Mouse (Mus musculus): ENCODE measurements around the gene Taf10. TPM values are rescaled to one million over a fixed set of nuclear protein-coding genes. Genes with fewer than 3 reads are reported as not detected.
A peak's percentile ranks its signal among the peaks of the same experiment; 100 is the strongest.
"Not testable (repeated sequence)": the region's sequence is repeated elsewhere in the genome, so short reads cannot be mapped to it uniquely, and the experiment has no call there.

Gene Taf10
- polyA plus RNA-seq, 1 experiment from 2014 or later = 233 TPM

GRCm38 (mm10) chr7:105736264-105736901 is 7.8 kb downstream of the Taf10 start, which contains the start of gene Ilk:
Gene Ilk (plus strand): TSS chr7:105736592.
- peak within 1 kb of the TSS; percentile 93 for H3K4me2 ChIP-seq
- peak within 1 kb of the TSS; percentile 90 for H3K4me3 ChIP-seq
- H3K9ac ChIP-seq = peak within 1 kb of the TSS; percentile 96
- H3K27ac ChIP-seq = peak within 1 kb of the TSS; percentile 88
- peaks cover 58% of the 10 kb centered on the region for H3K36me3 ChIP-seq
- WGBS (ENCODE audit: insufficient replicate concordance) = 2% methylated on average over 61 of the region's 62 CpGs
- no peaks in the 10 kb centered on the region for H3K9me3 ChIP-seq (replicated peaks)
- no peaks in the 10 kb centered on the region for H3K27me3 ChIP-seq (replicated peaks)
- peaks cover 63% of the 10 kb centered on the region for H3K4me1 ChIP-seq
- ATAC-seq = peak; percentile 98

- H3K27me3 ChIP-seq (replicated peaks); ATAC-seq; H3K9me3 ChIP-seq (replicated peaks): not testable (repeated sequence)
- H3K36me3 ChIP-seq = peaks cover 58% of the 10 kb centered on the region
- peak overlapping the region; percentile 93 for H3K4me2 ChIP-seq
- peak overlapping the region; percentile 90 for H3K4me3 ChIP-seq
- H3K9ac ChIP-seq = peak overlapping the region; percentile 96
- peaks cover 59% of the 10 kb centered on the region for H3K4me1 ChIP-seq
- H3K27ac ChIP-seq = peak overlapping the region; percentile 88; the same call in 1 of the 2 replicates
- 36% methylated on average over 4 of the region's 4 CpGs for WGBS (ENCODE audit: insufficient replicate concordance)
Observed at GRCm38 (mm10) chr7:105735464-105735863, 8.7 kb downstream of the Taf10 start.

GRCm38 (mm10) chr7:105734826-105735225 is 9.3 kb downstream of the Taf10 start:
- no peak for ATAC-seq
- Histone ChIP-seq H3K27me3 (replicated peaks) (no peaks in the 10 kb centered on the region), H3K9me3 (replicated peaks) (no peaks in the 10 kb centered on the region), H3K4me1 (peaks cover 52% of the 10 kb centered on the region), H3K4me3 (0 out of 2 replicates have a peak overlapping the region, but pooled peaks have one; percentile 90), H3K36me3 (peaks cover 58% of the 10 kb centered on the region), H3K9ac (no peak overlapping the region), H3K27ac (peak overlapping the region; percentile 56), H3K4me2 (peak overlapping the region; percentile 93)
- 83% methylated on average over 8 of the region's 8 CpGs for WGBS (ENCODE audit: insufficient replicate concordance)

- 86% methylated on average over 11 of the region's 11 CpGs for WGBS (ENCODE audit: insufficient replicate concordance)
- H3K27me3 ChIP-seq (replicated peaks) = no peaks in the 10 kb centered on the region
- peaks cover 62% of the 10 kb centered on the region for H3K36me3 ChIP-seq
- no peaks in the 10 kb centered on the region for H3K9me3 ChIP-seq (replicated peaks)
- H3K9ac ChIP-seq = no peak overlapping the region
- peaks cover 42% of the 10 kb centered on the region for H3K4me1 ChIP-seq
- H3K4me3 ChIP-seq = no peak overlapping the region
- no peak overlapping the region for H3K27ac ChIP-seq
- H3K4me2 ChIP-seq = no peak overlapping the region
- ATAC-seq = no peak
Observed at GRCm38 (mm10) chr7:105733836-105734235, 10.3 kb downstream of the Taf10 start.

GRCm38 (mm10) chr7:105728701-105729428 is 15.3 kb downstream of the Taf10 start:
- no peak overlapping the region for H3K27ac ChIP-seq
- WGBS (ENCODE audit: insufficient replicate concordance) = 78% methylated on average over 6 of the region's 6 CpGs
- no peak overlapping the region for H3K4me3 ChIP-seq
- no peak overlapping the region for H3K4me2 ChIP-seq
- no peak overlapping the region for H3K9ac ChIP-seq
- H3K36me3 ChIP-seq = peaks cover 58% of the 10 kb centered on the region
- H3K9me3 ChIP-seq (replicated peaks) = no peaks in the 10 kb centered on the region
- H3K27me3 ChIP-seq (replicated peaks) = no peaks in the 10 kb centered on the region
- no peak for ATAC-seq
- peaks cover 7% of the 10 kb centered on the region; the same call in 1 of the 2 replicates for H3K4me1 ChIP-seq

GRCm38 (mm10) chr7:105726980-105727325 is 17.2 kb downstream of the Taf10 start:
- H3K36me3 ChIP-seq = peaks cover 39% of the 10 kb centered on the region
- no peak overlapping the region for H3K4me2 ChIP-seq
- H3K9ac ChIP-seq = no peak overlapping the region
- H3K27me3 ChIP-seq (replicated peaks) = no peaks in the 10 kb centered on the region
- H3K27ac ChIP-seq = no peak overlapping the region
- WGBS (ENCODE audit: insufficient replicate concordance) = 60% methylated on average over 4 of the region's 4 CpGs
- no peaks in the 10 kb centered on the region for H3K4me1 ChIP-seq
- H3K9me3 ChIP-seq (replicated peaks) = no peaks in the 10 kb centered on the region
- ATAC-seq = no peak
- H3K4me3 ChIP-seq = no peak overlapping the region

GRCm38 (mm10) chr7:105726144-105726979 is 17.8 kb downstream of the Taf10 start:
- 72% methylated on average over 4 of the region's 4 CpGs for WGBS (ENCODE audit: insufficient replicate concordance)
- ATAC-seq = peak; percentile 71
- Histone ChIP-seq H3K27me3 (replicated peaks) (no peaks in the 10 kb centered on the region), H3K4me2 (no peak overlapping the region), H3K4me1 (no peaks in the 10 kb centered on the region), H3K9me3 (replicated peaks) (no peaks in the 10 kb centered on the region), H3K27ac (no peak overlapping the region), H3K4me3 (no peak overlapping the region), H3K9ac (no peak overlapping the region), H3K36me3 (peaks cover 33% of the 10 kb centered on the region)

- H3K9ac ChIP-seq = no peak overlapping the region
- no peaks in the 10 kb centered on the region for H3K9me3 ChIP-seq (replicated peaks)
- no peak overlapping the region for H3K27ac ChIP-seq
- no peak for ATAC-seq
- no peaks in the 10 kb centered on the region for H3K27me3 ChIP-seq (replicated peaks)
- H3K4me1 ChIP-seq = no peaks in the 10 kb centered on the region
- no peaks in the 10 kb centered on the region for H3K36me3 ChIP-seq
- H3K4me2 ChIP-seq = no peak overlapping the region
- 62% methylated on average over 2 of the region's 2 CpGs for WGBS (ENCODE audit: insufficient replicate concordance)
- no peak overlapping the region for H3K4me3 ChIP-seq
Observed at GRCm38 (mm10) chr7:105721916-105722315, 22.2 kb downstream of the Taf10 start.

GRCm38 (mm10) chr7:105715366-105715765 is 28.8 kb downstream of the Taf10 start:
- Histone ChIP-seq H3K4me3 (no peak overlapping the region), H3K4me1 (no peaks in the 10 kb centered on the region), H3K9me3 (replicated peaks) (no peaks in the 10 kb centered on the region), H3K27me3 (replicated peaks) (no peaks in the 10 kb centered on the region), H3K4me2 (no peak overlapping the region), H3K9ac (no peak overlapping the region), H3K36me3 (no peaks in the 10 kb centered on the region), H3K27ac (no peak overlapping the region)
- 50% methylated on average over 3 of the region's 3 CpGs for WGBS (ENCODE audit: insufficient replicate concordance)
- no peak for ATAC-seq

- WGBS (ENCODE audit: insufficient replicate concordance) = 74% methylated on average over 5 of the region's 5 CpGs
- no peaks in the 10 kb centered on the region for H3K36me3 ChIP-seq
- H3K4me2 ChIP-seq = no peak overlapping the region
- H3K27me3 ChIP-seq (replicated peaks) = no peaks in the 10 kb centered on the region
- no peaks in the 10 kb centered on the region for H3K4me1 ChIP-seq
- no peak overlapping the region for H3K4me3 ChIP-seq
- H3K9ac ChIP-seq = no peak overlapping the region
- ATAC-seq = peak; percentile 76
- no peak overlapping the region for H3K27ac ChIP-seq
- H3K9me3 ChIP-seq (replicated peaks) = no peaks in the 10 kb centered on the region
Observed at GRCm38 (mm10) chr7:105708733-105709132, 35.4 kb downstream of the Taf10 start.

- ATAC-seq = no peak
- 71% methylated on average over 4 of the region's 4 CpGs for WGBS (ENCODE audit: insufficient replicate concordance)
- H3K4me2 ChIP-seq = no peak overlapping the region
Observed at GRCm38 (mm10) chr7:105703816-105704215, 40.3 kb downstream of the Taf10 start.

GRCm38 (mm10) chr7:105703184-105703583 is 41.0 kb downstream of the Taf10 start:
- Histone ChIP-seq H3K36me3 (no peaks in the 10 kb centered on the region), H3K9ac (no peak overlapping the region), H3K4me2 (no peak overlapping the region), H3K27ac (no peak overlapping the region), H3K4me3 (no peak overlapping the region), H3K27me3 (replicated peaks) (no peaks in the 10 kb centered on the region), H3K9me3 (replicated peaks) (no peaks in the 10 kb centered on the region), H3K4me1 (no peaks in the 10 kb centered on the region)
- WGBS (ENCODE audit: insufficient replicate concordance) = 74% methylated on average over 16 of the region's 16 CpGs
- ATAC-seq = no peak

More at GRCm38 (mm10) chr7:105703816-105704215, 40.3 kb downstream of the Taf10 start:
- no peaks in the 10 kb centered on the region for H3K9me3 ChIP-seq (replicated peaks)
- H3K4me1 ChIP-seq = no peaks in the 10 kb centered on the region
- no peak overlapping the region for H3K27ac ChIP-seq
- no peaks in the 10 kb centered on the region for H3K27me3 ChIP-seq (replicated peaks)
- H3K36me3 ChIP-seq = no peaks in the 10 kb centered on the region
- H3K4me3 ChIP-seq = no peak overlapping the region
- no peak overlapping the region for H3K9ac ChIP-seq

Measured in liver, embryonic 12.5 days (tissue).